Mouse (Mus musculus) neural tube, embryonic 11.5 days (tissue): ENCODE data around the gene Hpca. TPM values are rescaled to one million over a fixed set of nuclear protein-coding genes. Genes with fewer than 3 reads are reported as not detected.

ENCODE experiments used
- ATAC-seq: fragments of 200-750 bp; cut with Nextera tagmentation; 2 replicates; pipeline ENCODE4 v1.8.0; 2017; ENCODE audit warnings: moderate number of reproducible peaks, mild to moderate bottlenecking, moderate TSS enrichment, moderate library complexity; ENCODE audit not compliant: insufficient read depth, low FRiP score, low TSS enrichment
- DNase-seq: peaks from one replicate; pipeline ENCODE4 v3.0.0-alpha.2; 2015; ENCODE audit warnings: low spot score
- H3K27ac ChIP-seq: fragments of 300-500 bp; sonication (generic); 2 replicates; pipeline ENCODE4 v1.5.1; 2014; ENCODE audit warnings: low read depth, mild to moderate bottlenecking, low read length
- H3K27me3 ChIP-seq: fragments of 300-500 bp; sonication (generic); 2 replicates; pipeline ENCODE4 v1.6.1; 2014; ENCODE audit warnings: mild to moderate bottlenecking, low read length, mixed read lengths; ENCODE audit not compliant: control insufficient read depth, insufficient read depth
- H3K36me3 ChIP-seq: fragments of 300-500 bp; sonication (generic); 2 replicates; pipeline ENCODE4 v1.6.1; 2014; ENCODE audit warnings: mild to moderate bottlenecking, low read length, moderate library complexity, mixed read lengths; ENCODE audit not compliant: control insufficient read depth, insufficient read depth
- H3K4me1 ChIP-seq: fragments of 300-500 bp; sonication (generic); 2 replicates; pipeline ENCODE4 v1.6.1; 2014; ENCODE audit warnings: low read length, mixed read lengths; ENCODE audit not compliant: control insufficient read depth, insufficient read depth
- H3K4me2 ChIP-seq: fragments of 300-500 bp; sonication (generic); 2 replicates; pipeline ENCODE4 v1.6.1; 2014; ENCODE audit warnings: low read depth, mild to moderate bottlenecking, moderate library complexity
- H3K4me3 ChIP-seq: fragments of 300-500 bp; sonication (generic); 2 replicates; pipeline ENCODE4 v1.5.1; 2014; ENCODE audit warnings: low read depth, low read length
- H3K9ac ChIP-seq: fragments of 300-500 bp; sonication (generic); 2 replicates; pipeline ENCODE4 v1.6.1; 2014; ENCODE audit warnings: mild to moderate bottlenecking, low read length
- H3K9me3 ChIP-seq: fragments of 300-500 bp; sonication (generic); 2 replicates; pipeline ENCODE4 v1.6.1; 2016; ENCODE audit warnings: low read length; ENCODE audit not compliant: control insufficient read depth
- WGBS: fragments of 180-500 bp; shearing (Covaris S2); extraction: QIAGEN DNeasy Blood & Tissue Kit; methylation state at CpG from one replicate; pipeline ENCODE4 v1.1.7; 2014; 5-methylcytosine and 5-hydroxymethylcytosine counted together
- polyA plus RNA-seq: library from polyadenylated mRNA; unstranded; fragments of >200 nt; fragmentation: Nextera tagmentation; extraction: Ambion mirVana; gene quantifications from 2 replicates; pipeline ENCODE4 v1.2.1, GENCODE M21; 2014

Hpca gene
- polyA plus RNA-seq, result 7.2 and 8.9 TPM in 2 replicates

GRCm38 (mm10) chr4:129121569-129122086 lies at the start of gene Hpca:
TSS of gene Hpca (minus strand) at chr4:129122036.
- Histone ChIP-seq H3K9me3 (no peaks in the 10 kb centered on the region), H3K4me1 (peaks cover 17% of the 10 kb centered on the region), H3K4me3 (peak within 1 kb of the TSS; percentile 42), H3K36me3 (no peaks in the 10 kb centered on the region), H3K4me2 (peak within 1 kb of the TSS; percentile 87), H3K9ac (peak within 1 kb of the TSS; percentile 53), H3K27me3 (peaks cover 34% of the 10 kb centered on the region), H3K27ac (no peak within 1 kb of the TSS)
- peak; percentile 15; the same call in 1 of the 2 replicates for ATAC-seq
- 2% methylated on average over 16 of the region's 17 CpGs for WGBS
- DNase-seq, result no peak

GRCm38 (mm10) chr4:129161581-129162255 lies 39.9 kb upstream of the Hpca start:
- ATAC-seq (no peak), DNase-seq (no peak)
- Histone ChIP-seq H3K36me3 (peaks cover 7% of the 10 kb centered on the region), H3K4me1 (no peaks in the 10 kb centered on the region), H3K27me3 (no peaks in the 10 kb centered on the region), H3K9me3 (no peaks in the 10 kb centered on the region), H3K4me3 (no peak overlapping the region), H3K4me2 (no peak overlapping the region), H3K9ac (no peak overlapping the region), H3K27ac (no peak overlapping the region)
- 84% methylated on average over 4 of the region's 4 CpGs for WGBS

DNA sequence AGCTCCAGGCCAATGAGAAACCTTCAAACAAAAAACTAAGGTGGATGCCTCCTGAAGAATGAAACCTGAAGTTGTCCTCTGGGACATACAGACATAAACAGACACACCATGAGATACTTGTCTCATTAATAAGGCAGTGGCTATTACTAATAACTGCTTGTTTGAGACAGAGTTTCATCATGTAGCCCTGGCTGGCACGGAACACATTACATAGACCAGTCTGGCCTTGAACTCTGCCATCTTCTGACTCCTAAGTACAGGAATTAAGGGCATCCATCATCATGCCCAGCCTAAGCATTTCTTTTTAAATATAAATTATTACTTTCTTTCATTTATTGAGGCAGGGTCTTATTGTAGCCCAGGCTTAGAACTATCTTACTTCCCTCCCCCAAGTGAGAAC lies 39.2 kb upstream of the Hpca start:
- Histone ChIP-seq H3K9me3 (no peaks in the 10 kb centered on the region), H3K27ac (no peak overlapping the region), H3K36me3 (peaks cover 7% of the 10 kb centered on the region), H3K4me3 (no peak overlapping the region), H3K4me1 (no peaks in the 10 kb centered on the region), H3K9ac (no peak overlapping the region), H3K4me2 (no peak overlapping the region), H3K27me3 (no peaks in the 10 kb centered on the region)
- DNase-seq (no peak), ATAC-seq (no peak)
- 93% methylated on average over 1 of the region's 1 CpGs for WGBS

GRCm38 (mm10) chr4:129158549-129158948 lies 36.7 kb upstream of the Hpca start:
- 0 out of 2 replicates have a peak, but pooled peaks cover 2% of the 10 kb centered on the region for H3K36me3 ChIP-seq
- no peaks in the 10 kb centered on the region for H3K9me3 ChIP-seq
- no peak overlapping the region for H3K4me3 ChIP-seq
- no peak overlapping the region for H3K27ac ChIP-seq
- ATAC-seq (no peak), DNase-seq (no peak)
- 80% methylated on average over 3 of the region's 3 CpGs for WGBS
- H3K4me1 ChIP-seq, result no peaks in the 10 kb centered on the region
- H3K4me2 ChIP-seq, result no peak overlapping the region
- H3K27me3 ChIP-seq, result no peaks in the 10 kb centered on the region
- no peak overlapping the region for H3K9ac ChIP-seq

DNA sequence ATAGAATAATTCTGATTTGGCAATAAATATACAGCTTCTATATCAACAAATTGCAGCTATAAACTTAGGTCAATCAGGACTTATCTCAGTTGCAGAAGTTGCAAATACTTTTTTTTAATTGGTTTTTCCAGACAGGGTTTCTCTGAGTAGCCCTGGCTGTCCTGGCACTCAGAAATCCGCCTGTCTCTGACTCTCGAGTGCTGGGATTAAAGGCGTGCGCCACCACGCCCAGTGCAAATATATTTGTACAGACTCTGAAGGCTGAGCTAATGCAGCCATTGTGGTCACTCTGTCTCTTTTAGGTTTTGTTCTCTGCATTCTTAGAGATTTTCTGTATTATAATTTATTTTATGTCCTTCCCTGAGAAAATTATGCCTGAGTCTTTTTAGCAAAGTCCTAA lies 35.7 kb upstream of the Hpca start:
- no peaks in the 10 kb centered on the region for H3K36me3 ChIP-seq
- no peak overlapping the region for H3K4me3 ChIP-seq
- no peaks in the 10 kb centered on the region for H3K4me1 ChIP-seq
- H3K9me3 ChIP-seq, result no peaks in the 10 kb centered on the region
- no peak overlapping the region for H3K27ac ChIP-seq
- H3K4me2 ChIP-seq, result no peak overlapping the region
- ATAC-seq (no peak), DNase-seq (no peak)
- H3K9ac ChIP-seq, result no peak overlapping the region
- H3K27me3 ChIP-seq, result no peaks in the 10 kb centered on the region
- 88% methylated on average over 5 of the region's 5 CpGs for WGBS

GRCm38 (mm10) chr4:129151276-129151811 lies 29.5 kb upstream of the Hpca start:
- DNase-seq, result peak; percentile 35
- H3K27ac ChIP-seq, result no peak overlapping the region
- no peaks in the 10 kb centered on the region for H3K4me1 ChIP-seq
- no peaks in the 10 kb centered on the region for H3K9me3 ChIP-seq
- WGBS, result 52% methylated on average over 4 of the region's 4 CpGs
- no peak overlapping the region for H3K9ac ChIP-seq
- no peak overlapping the region for H3K4me2 ChIP-seq
- no peaks in the 10 kb centered on the region for H3K36me3 ChIP-seq
- peak; percentile 58 for ATAC-seq
- no peak overlapping the region for H3K4me3 ChIP-seq
- H3K27me3 ChIP-seq, result no peaks in the 10 kb centered on the region

- no peaks in the 10 kb centered on the region for H3K9me3 ChIP-seq
- WGBS, result 55% methylated on average over 1 of the region's 1 CpGs
- no peaks in the 10 kb centered on the region for H3K27me3 ChIP-seq
- DNase-seq, result no peak
- H3K9ac ChIP-seq, result no peak overlapping the region
- ATAC-seq, result no peak
- H3K4me2 ChIP-seq, result no peak overlapping the region
- H3K27ac ChIP-seq, result peak overlapping the region; percentile 53; the same call in 1 of the 2 replicates
- H3K4me3 ChIP-seq, result no peak overlapping the region
- H3K36me3 ChIP-seq, result no peaks in the 10 kb centered on the region
- H3K4me1 ChIP-seq, result no peaks in the 10 kb centered on the region
Measured at GRCm38 (mm10) chr4:129149321-129149720, 27.5 kb upstream of the Hpca start.

- Histone ChIP-seq H3K9ac (no peak overlapping the region), H3K4me2 (no peak overlapping the region), H3K4me3 (no peak overlapping the region), H3K9me3 (no peaks in the 10 kb centered on the region), H3K36me3 (no peaks in the 10 kb centered on the region), H3K27me3 (no peaks in the 10 kb centered on the region), H3K4me1 (no peaks in the 10 kb centered on the region), H3K27ac (no peak overlapping the region)
- ATAC-seq (no peak), DNase-seq (no peak)
- 88% methylated on average over 13 of the region's 13 CpGs for WGBS
Measured at GRCm38 (mm10) chr4:129147552-129148103, 25.8 kb upstream of the Hpca start.

GRCm38 (mm10) chr4:129146392-129146791 lies 24.6 kb upstream of the Hpca start:
- ATAC-seq, result no peak
- H3K27me3 ChIP-seq, result no peaks in the 10 kb centered on the region
- H3K4me2 ChIP-seq, result no peak overlapping the region
- no peak overlapping the region for H3K27ac ChIP-seq
- 84% methylated on average over 2 of the region's 2 CpGs for WGBS
- H3K9me3 ChIP-seq, result no peaks in the 10 kb centered on the region
- H3K4me1 ChIP-seq, result no peaks in the 10 kb centered on the region
- no peak overlapping the region for H3K4me3 ChIP-seq
- no peak for DNase-seq
- H3K36me3 ChIP-seq, result no peaks in the 10 kb centered on the region
- H3K9ac ChIP-seq, result no peak overlapping the region
